Mouse (Mus musculus) limb, embryonic 10.5 days (tissue): Measurements from ENCODE around the gene Mpped1. TPM values are rescaled to one million over a fixed set of nuclear protein-coding genes. Genes with fewer than 3 reads are reported as not detected.

Source experiments
- DNase-seq: peaks from one replicate; pipeline ENCODE4 v3.0.0-alpha.2; 2017; ENCODE audit warnings: low spot score
- H3K27ac ChIP-seq: fragments of 300-500 bp; sonication (generic); 2 replicates; pipeline ENCODE4 v1.5.1; 2016; ENCODE audit warnings: mild to moderate bottlenecking
- H3K27me3 ChIP-seq: fragments of 300-500 bp; sonication (generic); 2 replicates; pipeline ENCODE4 v1.6.1; 2016; ENCODE audit warnings: low read depth, mild to moderate bottlenecking; ENCODE audit not compliant: poor library complexity, severe bottlenecking
- H3K36me3 ChIP-seq: fragments of 300-500 bp; sonication (generic); 2 replicates; pipeline ENCODE4 v1.6.1; 2016; ENCODE audit warnings: mild to moderate bottlenecking, moderate library complexity
- H3K4me1 ChIP-seq: fragments of 300-500 bp; sonication (generic); 2 replicates; pipeline ENCODE4 v1.6.1; 2016
- H3K4me3 ChIP-seq: fragments of 300-500 bp; sonication (generic); 2 replicates; pipeline ENCODE4 v1.5.1; 2016; ENCODE audit warnings: mild to moderate bottlenecking, moderate library complexity
- H3K9me3 ChIP-seq: fragments of 300-500 bp; sonication (generic); replicated peaks from 2 replicates; pipeline ENCODE4 v1.6.1; 2016; ENCODE audit warnings: mild to moderate bottlenecking
- WGBS: fragments of 180-500 bp; shearing (Covaris S2); methylation state at CpG from one replicate; pipeline ENCODE4 v1.1.7; 2016; 5-methylcytosine and 5-hydroxymethylcytosine counted together
- polyA plus RNA-seq: library from polyadenylated mRNA; unstranded; fragments of >200 nt; fragmentation: Nextera tagmentation; extraction: Ambion mirVana; gene quantifications from 2 replicates; pipeline ENCODE4 v1.2.1, GENCODE M21; 2016

Mpped1 gene
- polyA plus RNA-seq, 1 experiment from 2014 or later: 3.8 TPM

DNA sequence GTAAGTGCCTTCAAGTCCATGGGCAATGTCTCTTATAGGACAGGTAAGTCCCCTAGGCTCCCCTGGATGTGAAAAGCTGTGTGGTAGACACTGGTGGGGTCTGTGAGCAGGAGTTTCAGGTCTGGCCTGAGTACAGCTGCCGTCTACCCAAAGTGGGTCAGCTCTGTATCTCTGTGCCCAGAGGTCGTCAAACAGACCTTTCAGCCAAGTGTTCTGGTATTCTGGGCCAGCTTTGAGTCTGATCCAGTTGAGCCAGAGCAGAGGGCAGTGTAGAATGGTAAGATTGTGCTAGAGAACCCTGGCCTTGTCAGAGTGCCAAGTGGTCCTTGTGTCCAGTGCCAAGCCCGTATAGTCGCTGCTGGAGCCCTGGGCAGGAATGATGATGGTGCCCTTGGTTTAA lies 6.3 kb upstream of the Mpped1 start:
- no peak for DNase-seq
- H3K27me3 ChIP-seq: peaks cover 62% of the 10 kb centered on the region
- H3K27ac ChIP-seq: no peak overlapping the region
- no peak overlapping the region for H3K4me3 ChIP-seq
- no peaks in the 10 kb centered on the region for H3K4me1 ChIP-seq
- H3K36me3 ChIP-seq: no peaks in the 10 kb centered on the region
- H3K9me3 ChIP-seq: no peaks in the 10 kb centered on the region
- 89% methylated on average over 4 of the region's 4 CpGs for WGBS

DNA sequence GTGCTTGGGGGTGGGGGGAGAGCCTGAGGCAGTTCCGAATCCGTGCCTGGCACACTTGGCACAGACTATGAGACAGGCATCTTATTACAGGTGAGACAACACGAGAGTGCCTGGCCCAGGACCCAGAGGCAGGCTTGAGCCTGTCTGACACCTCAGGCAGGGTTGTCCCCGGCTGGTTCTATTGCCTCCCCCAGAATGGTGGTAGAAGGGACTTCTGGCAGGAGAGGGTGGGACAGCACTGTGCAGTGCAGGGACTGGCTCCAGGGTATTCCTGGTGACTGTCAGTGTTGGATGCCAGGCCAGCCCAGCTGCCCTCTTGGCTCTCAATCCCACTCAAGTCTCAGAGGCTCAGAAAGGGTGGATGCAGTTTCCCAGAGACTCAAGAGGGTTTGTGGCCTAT lies 4.3 kb upstream of the Mpped1 start:
- DNase-seq: no peak
- H3K4me1 ChIP-seq: peaks cover 4% of the 10 kb centered on the region
- H3K36me3 ChIP-seq: no peaks in the 10 kb centered on the region
- peaks cover 77% of the 10 kb centered on the region for H3K27me3 ChIP-seq
- no peak overlapping the region for H3K27ac ChIP-seq
- 62% methylated on average over 4 of the region's 4 CpGs for WGBS
- no peaks in the 10 kb centered on the region for H3K9me3 ChIP-seq
- no peak overlapping the region for H3K4me3 ChIP-seq

DNA sequence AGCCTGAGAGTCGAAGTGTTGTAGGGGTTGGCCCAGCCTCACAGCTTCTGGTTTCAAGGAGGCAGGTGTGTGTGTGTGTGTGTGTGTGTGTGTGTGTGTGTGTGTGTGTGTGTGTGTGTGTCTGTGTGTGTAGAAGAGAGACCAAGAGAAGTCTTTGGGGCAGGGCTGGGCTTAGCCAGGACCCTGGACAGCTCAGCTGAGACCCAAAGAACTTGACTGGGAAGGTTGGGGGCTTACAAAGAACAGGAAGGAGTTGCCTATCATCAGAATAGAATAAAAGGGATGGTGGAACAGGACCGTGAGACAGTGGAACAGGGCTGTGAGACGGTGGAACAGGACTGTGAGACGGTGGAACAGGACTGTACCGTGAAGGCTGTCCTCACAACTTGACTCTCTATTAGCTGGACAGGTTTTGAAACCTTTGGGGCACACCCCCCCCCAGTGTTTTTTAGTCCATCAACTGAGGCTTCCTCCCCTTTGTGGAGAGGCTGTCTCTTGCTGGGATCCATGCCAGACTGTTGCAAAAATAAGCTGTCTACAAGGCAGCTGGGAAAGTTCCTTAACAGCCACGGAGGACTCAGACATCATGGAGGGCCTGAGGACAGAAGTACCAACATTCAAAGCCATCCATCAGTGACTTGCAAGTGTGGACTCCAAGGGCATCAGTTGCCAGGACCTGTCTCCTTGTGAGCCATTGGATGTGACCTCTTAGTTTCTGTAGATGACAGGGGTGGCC lies 2.8 kb upstream of the Mpped1 start:
- no peaks in the 10 kb centered on the region for H3K9me3 ChIP-seq
- H3K4me3 ChIP-seq: no peak overlapping the region
- peak; percentile 41 for DNase-seq
- peaks cover 82% of the 10 kb centered on the region for H3K27me3 ChIP-seq
- no peak overlapping the region for H3K27ac ChIP-seq
- peaks cover 17% of the 10 kb centered on the region for H3K4me1 ChIP-seq
- no peaks in the 10 kb centered on the region for H3K36me3 ChIP-seq
- 89% methylated on average over 6 of the region's 6 CpGs for WGBS

GRCm38 (mm10) chr15:83777476-83777875 lies 1.8 kb upstream of the Mpped1 start:
- no peak overlapping the region for H3K4me3 ChIP-seq
- DNase-seq: no peak
- 72% methylated on average over 6 of the region's 6 CpGs for WGBS
- no peaks in the 10 kb centered on the region for H3K36me3 ChIP-seq
- H3K27me3 ChIP-seq: peaks cover 83% of the 10 kb centered on the region
- peaks cover 17% of the 10 kb centered on the region for H3K4me1 ChIP-seq
- H3K27ac ChIP-seq: no peak overlapping the region
- no peaks in the 10 kb centered on the region for H3K9me3 ChIP-seq

GRCm38 (mm10) chr15:83779855-83780740 lies 831 bp downstream of the Mpped1 start:
- peak; percentile 61 for DNase-seq
- Histone ChIP-seq H3K36me3 (no peaks in the 10 kb centered on the region), H3K4me1 (peaks cover 17% of the 10 kb centered on the region), H3K9me3 (no peaks in the 10 kb centered on the region), H3K27me3 (peaks cover 89% of the 10 kb centered on the region), H3K4me3 (peak overlapping the region; percentile 72), H3K27ac (peak overlapping the region; percentile 79)
- WGBS: 13% methylated on average over 70 of the region's 92 CpGs

GRCm38 (mm10) chr15:83781304-83781703 lies 2.0 kb downstream of the Mpped1 start:
- no peaks in the 10 kb centered on the region for H3K36me3 ChIP-seq
- H3K9me3 ChIP-seq: no peaks in the 10 kb centered on the region
- no peak overlapping the region for H3K27ac ChIP-seq
- peaks cover 17% of the 10 kb centered on the region for H3K4me1 ChIP-seq
- H3K27me3 ChIP-seq: peaks cover 78% of the 10 kb centered on the region
- WGBS: 85% methylated on average over 11 of the region's 11 CpGs
- H3K4me3 ChIP-seq: no peak overlapping the region
- no peak for DNase-seq

DNA sequence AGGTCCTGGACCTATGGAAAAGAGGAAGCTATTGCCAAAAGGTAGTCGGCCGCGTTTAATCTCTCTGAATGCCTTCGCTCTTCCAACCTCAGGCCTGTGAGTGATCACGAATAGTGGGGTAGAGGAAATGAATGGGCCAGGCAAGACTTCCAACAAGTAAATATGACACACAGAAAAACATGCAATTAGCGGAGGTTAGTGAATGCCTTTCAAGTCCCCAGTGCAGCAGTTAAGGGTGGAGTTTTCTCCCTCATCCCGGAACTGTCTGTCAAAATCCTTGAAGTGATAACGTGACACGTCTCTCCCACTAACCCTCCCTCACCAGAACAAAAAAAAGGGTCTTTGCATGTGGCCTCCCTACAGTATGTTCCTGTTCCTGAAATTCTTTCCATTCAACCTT lies 3.0 kb downstream of the Mpped1 start:
- Histone ChIP-seq H3K27me3 (peaks cover 68% of the 10 kb centered on the region), H3K4me3 (no peak overlapping the region), H3K9me3 (no peaks in the 10 kb centered on the region), H3K4me1 (peaks cover 17% of the 10 kb centered on the region), H3K27ac (no peak overlapping the region), H3K36me3 (no peaks in the 10 kb centered on the region)
- DNase-seq: no peak
- WGBS: 69% methylated on average over 9 of the region's 9 CpGs

DNA sequence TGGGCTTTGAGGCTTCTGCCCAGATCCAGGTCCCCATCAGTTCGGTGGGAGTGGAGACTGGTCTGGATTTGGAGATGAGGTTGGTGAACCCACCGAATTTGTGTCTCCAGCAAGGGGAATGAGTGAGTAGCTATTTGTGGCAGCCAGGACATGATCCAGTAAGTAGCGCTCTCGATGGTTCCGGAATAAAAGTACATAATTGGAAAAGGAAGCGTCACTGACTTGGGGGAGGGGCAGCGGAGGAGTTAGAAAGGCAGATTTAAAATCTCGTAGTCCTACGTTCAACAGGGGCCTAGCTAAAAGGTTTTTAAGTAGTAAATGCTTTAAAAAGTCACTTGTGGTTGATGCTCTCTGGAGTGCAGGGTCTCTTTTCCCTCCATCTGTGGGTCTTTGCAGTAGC lies 5.5 kb downstream of the Mpped1 start:
- peaks cover 45% of the 10 kb centered on the region for H3K27me3 ChIP-seq
- H3K9me3 ChIP-seq: no peaks in the 10 kb centered on the region
- H3K27ac ChIP-seq: no peak overlapping the region
- H3K4me1 ChIP-seq: peaks cover 13% of the 10 kb centered on the region
- 81% methylated on average over 9 of the region's 9 CpGs for WGBS
- DNase-seq: no peak
- no peak overlapping the region for H3K4me3 ChIP-seq
- no peaks in the 10 kb centered on the region for H3K36me3 ChIP-seq

- DNase-seq: no peak
- H3K4me3 ChIP-seq: no peak overlapping the region
- WGBS: 81% methylated on average over 9 of the region's 9 CpGs
- H3K27me3 ChIP-seq: peaks cover 2% of the 10 kb centered on the region; the same call in 1 of the 2 replicates
- H3K4me1 ChIP-seq: no peaks in the 10 kb centered on the region
- H3K36me3 ChIP-seq: no peaks in the 10 kb centered on the region
- H3K27ac ChIP-seq: no peak overlapping the region
- H3K9me3 ChIP-seq: no peaks in the 10 kb centered on the region
These were observed 9.8 kb downstream of the Mpped1 start for GRCm38 (mm10) chr15:83789046-83789445.

DNA sequence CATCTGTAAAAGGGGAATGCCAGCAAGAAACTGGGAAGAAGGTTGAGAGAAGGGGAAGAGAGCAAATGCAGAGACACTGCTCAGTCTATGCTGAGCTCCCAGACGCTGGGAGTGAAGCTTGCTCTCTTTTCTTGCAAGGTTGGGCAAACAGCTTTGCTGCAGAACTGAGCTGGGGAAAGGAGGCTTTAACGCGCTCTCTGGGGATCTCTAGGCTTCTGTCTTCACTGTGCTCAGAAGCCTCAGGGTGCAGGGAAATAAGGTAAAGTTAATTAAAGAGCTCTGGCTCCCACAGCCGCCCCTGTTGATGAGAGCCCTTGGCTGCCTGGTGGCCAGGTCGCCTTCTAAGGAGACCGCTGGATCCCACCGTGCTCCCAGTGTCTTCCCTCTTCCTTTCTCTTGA lies 17.7 kb downstream of the Mpped1 start:
- Histone ChIP-seq H3K27ac (no peak overlapping the region), H3K36me3 (no peaks in the 10 kb centered on the region), H3K4me3 (no peak overlapping the region), H3K9me3 (no peaks in the 10 kb centered on the region), H3K4me1 (peaks cover 30% of the 10 kb centered on the region), H3K27me3 (0 out of 2 replicates have a peak, but pooled peaks cover 12% of the 10 kb centered on the region)
- no peak for DNase-seq
- WGBS: 71% methylated on average over 7 of the region's 7 CpGs

GRCm38 (mm10) chr15:83798964-83799363 lies 19.7 kb downstream of the Mpped1 start:
- H3K4me1 ChIP-seq: peaks cover 44% of the 10 kb centered on the region
- H3K4me3 ChIP-seq: no peak overlapping the region
- no peaks in the 10 kb centered on the region for H3K36me3 ChIP-seq
- WGBS: 86% methylated on average over 11 of the region's 11 CpGs
- no peak overlapping the region for H3K27ac ChIP-seq
- no peaks in the 10 kb centered on the region for H3K9me3 ChIP-seq
- DNase-seq: no peak
- 0 out of 2 replicates have a peak, but pooled peaks cover 12% of the 10 kb centered on the region for H3K27me3 ChIP-seq

DNA sequence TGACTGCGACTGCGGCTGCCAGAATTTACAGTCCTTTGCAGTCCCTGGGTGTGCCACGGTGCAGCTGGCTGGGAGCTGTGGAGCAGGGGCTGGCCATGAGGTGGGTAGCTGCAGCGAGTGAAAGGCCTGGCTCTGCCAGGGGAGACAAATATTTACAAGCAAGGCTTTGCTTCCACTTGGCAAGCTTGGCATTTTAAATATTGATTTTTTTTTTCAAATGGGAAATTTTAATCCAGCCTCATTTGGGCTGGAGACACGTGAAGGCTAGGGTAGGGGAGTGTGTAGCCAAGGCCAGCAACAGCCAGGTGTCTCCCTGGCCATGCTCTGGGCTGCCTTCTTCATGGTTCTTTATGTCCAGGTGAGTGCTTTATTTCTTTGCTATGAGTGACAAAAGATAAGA lies 21.7 kb downstream of the Mpped1 start:
- Histone ChIP-seq H3K36me3 (no peaks in the 10 kb centered on the region), H3K4me3 (no peak overlapping the region), H3K4me1 (peaks cover 61% of the 10 kb centered on the region), H3K27ac (no peak overlapping the region), H3K9me3 (no peaks in the 10 kb centered on the region), H3K27me3 (0 out of 2 replicates have a peak, but pooled peaks cover 6% of the 10 kb centered on the region)
- 68% methylated on average over 5 of the region's 5 CpGs for WGBS
- DNase-seq: no peak

DNA sequence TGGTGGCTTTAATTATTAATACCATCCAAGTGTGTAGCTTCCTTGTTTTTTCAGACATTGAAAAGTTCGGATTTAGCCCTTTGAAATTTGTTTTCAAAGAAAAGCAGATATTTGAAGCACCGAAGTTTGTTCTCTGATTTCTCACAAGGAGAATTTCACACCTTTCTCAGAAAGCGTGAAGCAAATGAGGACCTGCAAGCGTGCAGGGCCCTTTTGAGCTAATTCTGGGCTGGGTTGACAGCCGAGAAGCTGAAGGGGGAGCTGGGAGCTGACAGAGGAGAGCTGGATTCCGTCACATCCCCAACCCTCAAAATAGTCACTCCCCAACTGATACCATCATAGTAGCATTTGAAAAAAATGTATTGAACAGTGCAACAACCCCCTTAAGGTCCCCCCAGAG lies 34.8 kb downstream of the Mpped1 start:
- H3K4me1 ChIP-seq: no peaks in the 10 kb centered on the region
- H3K4me3 ChIP-seq: no peak overlapping the region
- H3K9me3 ChIP-seq: no peaks in the 10 kb centered on the region
- no peaks in the 10 kb centered on the region for H3K27me3 ChIP-seq
- H3K27ac ChIP-seq: no peak overlapping the region
- 64% methylated on average over 6 of the region's 6 CpGs for WGBS
- DNase-seq: no peak
- no peaks in the 10 kb centered on the region for H3K36me3 ChIP-seq
